Mouse (Mus musculus) megakaryocyte-erythroid progenitor cell, adult 5-6 weeks (primary cell): ENCODE measurements around the gene Bbs12. TPM values are rescaled to one million over a fixed set of nuclear protein-coding genes. Genes with fewer than 3 reads are reported as not detected.
A peak's percentile ranks its signal among the peaks of the same experiment; 100 is the strongest.

ENCODE experiments used
- ATAC-seq: replicated peaks from 2 replicates; pipeline ENCODE4 v1.8.0; 2016; ENCODE audit warnings: mild to moderate bottlenecking, inconsistent platforms; ENCODE audit not compliant: severe bottlenecking, poor library complexity, low FRiP score, low TSS enrichment
- total RNA-seq, 2 experiments: library from RNA; stranded (forward) in 1 of 2; stranded (reverse) in 1 of 2; fragments of 200-1000, 215-1000 nt in 1 of 2; fragments of >200 nt in 1 of 2; fragmentation: Nextera tagmentation in 1 of 2; gene quantifications; 2 replicates each; pipeline ENCODE4 v1.2.3; 2014 to 2017

Bbs12 gene
- 10.3 and 15.8 TPM in 2 replicates for total RNA-seq (2014; fragmentation: Nextera tagmentation)
- total RNA-seq (2017): 8.2 and 17.5 TPM in 2 replicates

DNA sequence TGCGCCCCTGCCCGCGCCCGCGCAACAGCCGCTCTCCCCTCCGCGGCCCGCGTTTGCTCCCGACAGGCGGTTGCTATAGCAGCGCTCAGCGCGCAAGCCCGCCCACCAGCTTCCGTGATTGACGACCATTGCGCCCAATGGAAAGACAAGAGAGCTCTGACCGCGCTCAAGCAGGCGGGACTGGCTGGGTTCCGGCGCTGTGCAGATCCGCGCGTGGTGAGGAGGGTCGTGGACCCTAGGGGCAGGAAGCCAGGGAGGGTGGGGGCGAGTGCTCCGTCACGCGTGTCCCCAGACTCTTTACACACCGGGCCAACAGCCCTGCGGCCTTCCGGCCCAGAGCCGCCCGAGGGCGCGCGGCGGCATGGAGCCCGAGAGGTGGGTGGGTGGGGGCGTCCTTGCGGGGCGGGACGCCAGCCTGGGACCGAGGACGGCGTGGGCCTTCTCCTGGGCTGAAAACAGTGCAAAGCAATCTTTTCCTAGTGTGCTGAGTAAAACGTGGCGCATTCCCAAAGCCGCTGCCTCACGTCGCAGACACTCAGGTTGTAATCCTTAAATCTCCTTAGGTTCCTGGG is at the start of gene Bbs12, which contains the start of gene Cetn4:
Gene Bbs12 (plus strand): TSS at position 185 of the 572 bp plus-strand sequence.
Gene Cetn4 (minus strand): TSS at position 339 of the 572 bp plus-strand sequence.
- ATAC-seq: peak; percentile 98

GRCm38 (mm10) chr3:37268338-37268737 is 44.0 kb upstream of the Bbs12 start:
- no peak for ATAC-seq

GRCm38 (mm10) chr3:37269926-37270325 is 42.4 kb upstream of the Bbs12 start:
- no peak for ATAC-seq

- peak; percentile 78 for ATAC-seq
These were observed 41.1 kb upstream of the Bbs12 start for GRCm38 (mm10) chr3:37271209-37271608.

DNA sequence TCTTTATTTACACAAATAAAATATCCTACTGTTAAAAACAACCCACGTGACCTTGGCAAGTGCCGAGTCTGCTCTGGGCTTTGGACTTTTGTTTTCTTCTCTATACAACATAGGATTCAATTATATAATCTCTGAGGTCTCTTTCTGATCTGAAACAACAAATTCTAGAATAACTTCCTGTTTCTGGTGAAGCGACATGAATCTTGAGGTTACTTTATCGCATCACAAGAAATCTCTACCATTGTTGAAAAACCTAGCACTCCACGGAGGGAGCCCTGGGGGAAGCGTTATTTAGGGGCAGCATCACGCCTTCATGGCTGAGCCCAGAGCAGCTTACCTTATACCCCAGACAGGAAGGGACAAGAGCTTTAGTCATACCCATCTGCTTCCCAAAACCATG is 39.3 kb upstream of the Bbs12 start:
- no peak for ATAC-seq

DNA sequence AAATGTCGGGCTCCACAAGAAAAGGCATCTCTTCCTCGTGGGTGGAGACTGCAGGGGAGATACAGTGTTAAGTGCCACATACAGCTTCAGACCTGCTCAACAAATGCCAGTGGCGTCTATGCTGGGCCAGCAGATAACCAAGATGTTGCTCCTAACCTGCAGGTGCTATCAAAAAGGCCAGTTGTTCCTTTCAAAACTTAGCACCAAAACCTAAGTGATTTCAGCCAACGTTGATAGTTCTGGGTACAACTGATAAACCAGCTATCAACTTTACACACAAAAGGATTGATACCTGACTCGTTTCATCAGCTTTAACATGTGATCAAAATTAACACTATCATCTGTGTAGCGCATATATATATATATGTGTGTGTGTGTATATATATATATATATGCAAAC is 37.7 kb upstream of the Bbs12 start:
- ATAC-seq: peak; percentile 91

DNA sequence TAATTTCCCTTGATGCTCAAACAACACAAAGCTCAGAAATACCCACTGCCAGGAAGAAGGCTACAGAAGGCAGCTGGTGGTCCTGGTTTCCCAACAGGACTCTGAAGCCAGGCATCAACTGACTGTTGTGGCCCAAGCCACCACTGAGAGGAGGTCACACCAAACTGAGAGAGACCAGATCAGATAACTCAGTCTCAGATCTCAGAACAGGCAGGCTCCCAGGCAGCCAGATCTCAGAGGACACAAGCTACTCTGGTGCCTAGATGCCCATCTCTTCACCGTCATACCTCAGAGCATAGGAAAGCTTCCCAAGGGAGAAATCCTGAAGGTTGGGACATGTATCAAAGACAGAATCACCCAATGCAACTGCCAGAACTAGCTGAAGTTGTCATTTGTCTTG is 32.1 kb upstream of the Bbs12 start:
- ATAC-seq: 0 out of 2 replicates have a peak, but pooled peaks have one; percentile 24

DNA sequence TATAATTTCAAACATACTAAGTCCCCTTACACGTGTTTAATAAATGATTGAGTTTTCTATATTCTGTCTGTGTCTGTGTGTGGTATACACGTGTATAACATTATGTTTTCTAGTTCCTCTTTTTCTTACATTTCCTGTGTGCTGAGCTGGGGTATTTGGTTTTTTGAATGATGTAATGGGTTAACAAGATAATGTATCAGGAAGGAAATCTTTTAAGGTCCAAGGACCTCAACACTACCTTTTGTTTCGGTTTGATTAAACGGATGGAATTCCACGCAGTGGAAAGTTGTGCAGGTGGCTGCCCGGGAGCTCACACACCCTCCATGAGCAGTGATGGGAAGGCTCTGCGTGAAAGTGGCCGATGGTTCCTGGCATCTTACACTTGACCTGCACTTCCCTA is 31.5 kb upstream of the Bbs12 start:
- ATAC-seq: no peak

DNA sequence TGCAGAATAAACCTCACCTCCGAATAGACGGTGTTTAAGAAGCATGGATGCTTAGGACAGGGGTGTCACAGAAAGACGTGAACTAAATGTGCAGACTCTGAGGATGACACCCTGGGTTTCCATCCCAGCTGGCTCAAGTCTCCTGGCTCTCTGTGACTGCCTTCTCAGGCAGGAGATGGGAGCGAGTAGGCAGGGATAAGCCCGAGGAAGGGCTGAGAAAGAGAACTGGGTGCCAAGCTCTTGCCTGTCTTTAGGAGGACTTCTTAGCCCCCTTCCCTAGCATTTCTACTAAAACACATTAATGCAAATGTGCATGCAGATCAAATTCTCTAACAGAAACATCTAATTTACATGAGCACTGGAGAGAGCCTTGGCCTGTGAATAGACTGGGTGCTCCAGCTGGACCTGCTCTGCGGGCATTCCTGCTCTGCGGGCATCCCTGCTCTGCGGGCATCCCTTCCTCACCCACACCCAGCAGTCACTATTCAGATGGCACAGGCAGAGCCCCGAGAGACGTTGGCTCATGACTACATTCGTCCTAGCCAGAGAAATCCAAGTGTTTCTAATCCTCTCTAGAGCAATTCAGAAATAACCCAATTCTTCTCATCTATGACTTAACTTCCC is 29.9 kb upstream of the Bbs12 start:
- ATAC-seq: no peak

DNA sequence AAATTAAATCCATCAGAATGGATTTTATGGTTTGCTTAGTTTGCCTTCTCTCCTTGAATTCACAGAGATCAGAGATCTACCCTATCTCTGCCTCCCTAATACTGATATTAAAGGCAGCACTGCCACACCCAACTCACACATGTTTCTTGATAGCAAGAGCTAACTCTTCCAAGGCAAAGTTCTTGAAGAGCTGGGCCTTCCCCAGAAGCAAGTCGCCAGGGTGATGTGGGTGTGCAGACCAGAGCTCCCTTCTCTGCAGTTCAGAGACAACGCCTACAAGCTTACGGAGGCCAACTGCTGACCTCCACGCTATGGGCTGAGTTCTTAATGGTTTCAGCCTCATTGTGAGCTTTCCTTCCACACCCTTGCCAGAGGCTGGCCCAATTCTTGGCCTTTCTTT is 29.1 kb upstream of the Bbs12 start:
- ATAC-seq: peak; percentile 54

- ATAC-seq: no peak
These were observed 23.1 kb upstream of the Bbs12 start for GRCm38 (mm10) chr3:37289237-37289636.

- ATAC-seq: peak; percentile 73
These were observed 21.3 kb upstream of the Bbs12 start for GRCm38 (mm10) chr3:37290881-37291541.

DNA sequence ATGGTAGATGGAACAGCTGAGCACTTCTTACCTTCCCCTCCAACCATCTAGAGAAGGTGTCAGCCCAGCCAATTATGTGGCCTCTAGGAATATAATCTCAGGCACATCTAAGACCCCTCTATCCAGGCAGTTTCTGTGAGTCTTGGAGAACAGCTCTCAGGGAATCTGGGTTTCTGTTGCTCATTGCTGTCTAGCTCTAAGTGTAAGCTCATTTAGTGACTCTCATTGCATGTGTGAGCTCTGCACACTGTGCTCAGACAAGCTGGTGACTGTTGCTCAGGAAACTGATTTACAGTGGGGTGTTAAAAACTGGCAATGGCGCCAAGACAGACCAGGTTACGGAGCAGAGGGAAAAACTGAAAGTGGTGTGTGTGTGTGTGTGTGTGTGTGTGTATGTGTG is 20.4 kb upstream of the Bbs12 start:
- no peak for ATAC-seq

GRCm38 (mm10) chr3:37292654-37293053 is 19.7 kb upstream of the Bbs12 start:
- no peak for ATAC-seq

- no peak for ATAC-seq
These were observed 12.9 kb upstream of the Bbs12 start for GRCm38 (mm10) chr3:37299470-37299869.

DNA sequence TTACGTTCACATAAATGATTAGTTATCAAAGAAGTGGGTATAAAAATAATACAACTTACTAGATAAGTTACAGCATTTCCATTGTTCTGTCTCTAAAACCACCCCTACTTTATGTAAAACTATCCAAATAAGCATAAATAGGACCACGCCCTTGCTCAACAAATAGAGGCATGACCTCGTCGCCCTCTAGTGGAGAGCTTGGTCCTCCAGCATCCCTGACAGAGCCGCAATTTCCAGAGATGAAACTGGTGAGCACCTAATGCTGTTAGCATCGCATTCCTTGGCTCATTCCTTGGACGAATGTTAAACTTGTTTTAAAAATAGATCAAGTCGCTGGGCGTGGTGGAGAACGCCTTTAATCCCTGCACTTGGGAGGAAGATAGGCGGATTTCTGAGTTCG is 9.7 kb upstream of the Bbs12 start:
- ATAC-seq: peak; percentile 92

DNA sequence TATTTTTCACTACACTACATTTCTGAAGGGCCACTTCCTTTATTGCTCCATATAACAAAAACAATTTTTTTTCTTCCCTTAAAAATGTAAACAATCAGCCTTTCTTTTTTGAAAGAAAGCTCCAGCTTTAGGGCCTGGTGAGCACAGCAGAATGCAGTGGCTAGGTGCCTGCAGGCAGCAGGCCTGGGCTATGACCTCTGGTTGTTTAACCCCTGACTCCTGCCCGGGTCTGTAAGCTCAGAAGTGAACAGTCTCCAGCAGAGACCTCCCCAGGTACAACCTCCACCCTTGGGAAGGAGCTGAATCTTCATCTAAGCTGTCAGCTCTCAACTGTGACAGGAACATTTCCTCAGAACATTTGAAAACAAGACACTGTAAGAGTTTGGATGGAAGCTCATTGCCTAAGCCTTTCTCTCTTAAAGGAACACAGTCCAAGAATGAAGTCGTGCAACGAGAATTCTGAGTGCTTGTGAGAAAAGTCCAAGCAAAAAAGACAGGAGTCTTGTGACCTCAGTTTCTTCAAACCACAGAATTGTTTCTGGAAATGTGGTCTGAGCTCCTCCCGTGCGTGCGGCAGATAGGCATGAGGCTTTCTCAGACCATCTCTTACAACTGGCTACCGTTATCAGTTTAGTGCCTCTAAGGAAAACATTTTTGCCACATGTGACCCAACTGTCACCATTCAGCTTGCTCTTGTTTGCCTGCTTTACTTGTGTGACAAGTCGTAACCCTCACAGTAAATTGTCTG is 8.8 kb upstream of the Bbs12 start:
- ATAC-seq: peak; percentile 94

DNA sequence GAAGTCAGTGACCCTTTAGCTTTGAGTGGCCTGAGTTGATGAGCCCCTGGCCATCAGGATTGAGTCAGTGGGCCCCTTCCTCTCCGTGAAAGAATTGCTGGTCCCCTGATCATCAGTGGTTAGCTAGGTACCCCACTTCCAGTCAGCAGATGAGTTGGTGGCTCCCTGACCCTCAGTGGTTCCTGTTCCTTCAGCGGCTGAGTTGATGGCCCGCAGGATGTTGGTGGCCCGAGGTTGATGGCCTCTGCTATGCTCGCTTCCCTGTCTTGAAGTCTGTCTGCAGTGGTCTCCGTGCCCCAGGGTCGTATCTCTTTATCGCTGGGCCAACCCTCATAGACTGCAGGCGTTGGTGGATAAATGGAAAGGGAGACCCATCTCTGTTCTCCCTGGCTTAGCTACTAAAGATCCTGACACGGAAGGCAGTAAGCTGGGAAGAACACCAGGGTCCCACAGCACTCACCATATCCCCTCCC is 421 bp upstream of the Bbs12 start:
- peak; percentile 50 for ATAC-seq

GRCm38 (mm10) chr3:37313371-37313770 is 1.0 kb downstream of the Bbs12 start:
- peak; percentile 40 for ATAC-seq

- ATAC-seq: no peak
These were observed 3.9 kb downstream of the Bbs12 start for GRCm38 (mm10) chr3:37316233-37316632.
